Mouse (Mus musculus) thymus, adult 2 months (tissue): ENCODE results near the gene Vmn1r3.

ENCODE experiments used
- CTCF ChIP-seq: fragments of 200-500 bp; IDR thresholded peaks from 2 replicates; pipeline ENCODE4 v1.5.1; 2012; ENCODE audit warnings: mild to moderate bottlenecking, control low read depth, low read length, moderate library complexity, borderline replicate concordance; ENCODE audit not compliant: control insufficient read depth, poor library complexity, insufficient read depth; ENCODE audit errors: extremely low read depth
- POLR2A ChIP-seq: fragments of 200-500 bp; IDR thresholded peaks from 2 replicates; pipeline ENCODE4 v1.6.1; 2012; ENCODE audit warnings: mild to moderate bottlenecking, low read length, control low read depth, moderate library complexity; ENCODE audit not compliant: control insufficient read depth, poor library complexity, insufficient read depth; ENCODE audit errors: extremely low read depth

DNA sequence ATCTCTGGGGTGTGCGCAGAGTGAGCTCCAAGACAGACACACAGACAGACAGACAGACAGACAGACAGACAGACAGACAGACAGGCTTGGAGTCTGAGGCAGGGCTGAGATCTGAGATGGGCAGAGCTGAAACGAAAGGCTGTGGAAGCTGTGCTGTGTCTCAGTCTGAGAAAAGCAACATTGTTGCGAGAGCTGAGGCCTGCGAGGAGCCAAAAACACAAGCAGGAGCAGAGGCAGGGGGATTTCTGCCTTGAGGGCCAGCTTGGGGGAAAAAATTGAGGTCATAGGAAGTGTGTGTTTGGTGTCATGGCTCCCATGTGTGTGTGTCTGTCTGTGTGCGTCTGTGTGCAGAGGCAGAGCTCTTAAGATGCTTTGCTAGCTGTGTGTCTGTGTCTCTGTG is 42.6 kb upstream of the Vmn1r3 start:
- TF ChIP-seq CTCF (no peak), POLR2A (no peak)
